Mouse (Mus musculus) embryonic facial prominence, embryonic 12.5 days (tissue): ENCODE data around the gene Cog4. TPM values are rescaled to one million over a fixed set of nuclear protein-coding genes. Genes with fewer than 3 reads are reported as not detected.
"Not testable (repeated sequence)": the region's sequence is repeated elsewhere in the genome, so short reads cannot be mapped to it uniquely, and the experiment has no call there.

ENCODE experiments used
- ATAC-seq: fragments of 200-750 bp; cut with Nextera tagmentation; 2 replicates; pipeline ENCODE4 v1.8.0; 2017; ENCODE audit not compliant: insufficient number of reproducible peaks, insufficient read depth, low FRiP score, low TSS enrichment
- H3K27ac ChIP-seq: fragments of 300-500 bp; sonication (generic); 2 replicates; pipeline ENCODE4 v1.5.1; 2016; ENCODE audit warnings: mild to moderate bottlenecking
- H3K27me3 ChIP-seq: fragments of 300-500 bp; sonication (generic); 2 replicates; pipeline ENCODE4 v1.6.1; 2016; ENCODE audit warnings: mild to moderate bottlenecking, moderate library complexity
- H3K36me3 ChIP-seq: fragments of 300-500 bp; sonication (generic); 2 replicates; pipeline ENCODE4 v1.6.1; 2016; ENCODE audit warnings: mild to moderate bottlenecking
- H3K4me1 ChIP-seq: fragments of 300-500 bp; sonication (generic); 2 replicates; pipeline ENCODE4 v1.6.1; 2016
- H3K4me2 ChIP-seq: fragments of 300-500 bp; sonication (generic); replicated peaks from 2 replicates; pipeline ENCODE4 v1.6.1; 2016; ENCODE audit warnings: mild to moderate bottlenecking, moderate library complexity
- H3K4me3 ChIP-seq: fragments of 300-500 bp; sonication (generic); 2 replicates; pipeline ENCODE4 v1.5.1; 2016; ENCODE audit warnings: mild to moderate bottlenecking
- H3K9ac ChIP-seq: fragments of 300-500 bp; sonication (generic); 2 replicates; pipeline ENCODE4 v1.6.1; 2016; ENCODE audit warnings: mild to moderate bottlenecking, moderate library complexity
- H3K9me3 ChIP-seq: fragments of 300-500 bp; sonication (generic); 2 replicates; pipeline ENCODE4 v1.6.1; 2016; ENCODE audit warnings: mild to moderate bottlenecking, moderate library complexity
- WGBS: fragments of 180-500 bp; shearing (Covaris S2); methylation state at CpG from one replicate; pipeline ENCODE4 v1.1.7; 2016; 5-methylcytosine and 5-hydroxymethylcytosine counted together
- polyA plus RNA-seq: library from polyadenylated mRNA; unstranded; fragments of >200 nt; fragmentation: Nextera tagmentation; extraction: Ambion mirVana; gene quantifications from 2 replicates; pipeline ENCODE4 v1.2.1, GENCODE M21; 2016

Cog4 gene
- polyA plus RNA-seq, 1 experiment from 2014 or later, result 85.5 TPM

DNA sequence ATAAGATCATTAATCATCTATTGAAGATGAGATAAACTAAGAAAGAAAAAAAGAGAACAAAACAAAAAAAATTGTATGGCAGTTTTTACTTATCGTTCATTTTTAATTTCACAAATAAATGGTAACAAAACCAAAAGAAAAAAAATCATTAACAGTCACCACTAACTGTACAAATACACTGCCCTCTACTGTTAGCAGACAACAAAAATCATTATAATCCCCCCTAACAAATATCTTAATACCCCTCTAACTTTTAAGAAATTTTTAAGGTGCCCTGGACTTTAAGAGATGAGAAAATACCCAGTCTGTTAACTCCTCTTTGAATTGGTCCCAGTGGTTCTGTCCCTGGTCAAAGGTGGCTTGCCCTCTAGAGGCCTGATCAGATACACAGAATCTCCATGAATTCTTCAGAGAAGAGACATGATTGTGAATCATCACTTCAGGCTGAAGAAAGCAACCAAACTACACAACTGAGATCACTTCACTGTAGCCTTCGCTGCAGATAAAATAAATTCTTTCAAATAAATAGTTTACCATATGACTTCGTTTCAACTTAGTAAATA lies 4.3 kb upstream of the Cog4 start:
- WGBS, result 95% methylated on average over 3 of the region's 3 CpGs
- no peaks in the 10 kb centered on the region for H3K27me3 ChIP-seq
- no peak overlapping the region for H3K9ac ChIP-seq
- no peak for ATAC-seq
- H3K4me3 ChIP-seq, result no peak overlapping the region
- no peak overlapping the region for H3K4me2 ChIP-seq
- no peak overlapping the region for H3K27ac ChIP-seq
- H3K36me3 ChIP-seq, result peaks cover 73% of the 10 kb centered on the region
- H3K9me3 ChIP-seq, result no peaks in the 10 kb centered on the region
- peaks cover 14% of the 10 kb centered on the region for H3K4me1 ChIP-seq

DNA sequence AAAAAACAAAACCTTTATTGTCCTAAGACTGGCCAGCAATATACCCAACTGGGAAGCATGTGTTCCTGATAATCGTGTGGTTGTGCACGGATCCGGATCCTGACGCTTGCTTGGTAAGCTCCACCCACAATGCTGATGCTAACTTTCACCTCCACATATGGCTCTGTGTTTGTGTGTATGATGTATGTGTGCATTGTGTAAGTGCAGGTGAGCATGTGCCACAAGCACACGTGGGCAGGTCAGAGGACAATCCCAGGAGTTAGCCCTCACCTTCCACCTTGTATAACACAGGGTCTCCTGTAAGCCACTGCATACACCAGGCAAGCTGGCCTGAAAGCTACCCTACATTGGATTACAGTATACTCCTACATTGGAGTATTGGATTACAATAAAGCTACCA lies 3.2 kb upstream of the Cog4 start:
- no peak overlapping the region for H3K4me2 ChIP-seq
- 70% methylated on average over 5 of the region's 5 CpGs for WGBS
- no peak overlapping the region for H3K27ac ChIP-seq
- no peaks in the 10 kb centered on the region for H3K9me3 ChIP-seq
- H3K9ac ChIP-seq, result no peak overlapping the region
- H3K4me3 ChIP-seq, result no peak overlapping the region
- no peaks in the 10 kb centered on the region for H3K27me3 ChIP-seq
- no peak for ATAC-seq
- H3K36me3 ChIP-seq, result peaks cover 62% of the 10 kb centered on the region
- peaks cover 21% of the 10 kb centered on the region for H3K4me1 ChIP-seq

GRCm38 (mm10) chr8:110844941-110845340 lies 1.5 kb upstream of the Cog4 start:
- Histone ChIP-seq H3K9ac (no peak overlapping the region), H3K9me3 (no peaks in the 10 kb centered on the region), H3K27ac (no peak overlapping the region), H3K4me3 (peak overlapping the region; percentile 90; the same call in 1 of the 2 replicates), H3K36me3 (peaks cover 47% of the 10 kb centered on the region), H3K4me1 (peaks cover 22% of the 10 kb centered on the region), H3K4me2 (peak overlapping the region; percentile 70), H3K27me3 (no peaks in the 10 kb centered on the region)
- ATAC-seq, result no peak
- WGBS, result 74% methylated on average over 3 of the region's 3 CpGs

DNA sequence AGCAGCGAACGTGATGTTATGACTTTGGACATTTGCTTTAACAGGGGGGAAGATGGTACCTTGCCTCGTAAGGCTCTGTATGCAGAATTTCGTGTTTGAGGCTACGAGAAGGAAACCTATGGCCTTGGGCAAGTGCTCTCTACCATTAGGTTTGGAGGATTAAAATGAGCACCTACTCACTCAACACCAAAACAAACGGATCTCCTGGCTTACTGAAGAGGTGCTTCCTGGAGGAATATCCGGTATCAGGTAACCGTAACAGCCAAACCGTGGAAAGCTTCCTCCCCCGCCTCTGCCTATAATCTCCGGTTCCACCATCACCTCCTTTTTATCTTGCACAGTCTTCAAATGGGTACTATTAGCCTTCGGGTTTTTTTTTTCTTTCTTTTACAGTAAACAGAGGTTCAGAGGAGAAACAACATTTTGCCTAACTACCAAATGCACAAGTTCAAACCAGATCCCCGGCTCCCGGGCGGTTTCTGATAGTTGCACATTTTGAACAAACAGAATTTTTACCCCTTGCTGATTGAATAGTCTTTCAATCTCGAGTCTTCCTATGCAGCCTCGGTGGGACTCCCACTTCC lies 487 bp upstream of the Cog4 start:
- Histone ChIP-seq H3K27ac (peak overlapping the region; percentile 93), H3K4me2 (peak overlapping the region; percentile 70), H3K9ac (peak overlapping the region; percentile 89), H3K4me3 (peak overlapping the region; percentile 90), H3K9me3 (no peaks in the 10 kb centered on the region), H3K4me1 (peaks cover 22% of the 10 kb centered on the region), H3K27me3 (no peaks in the 10 kb centered on the region), H3K36me3 (peaks cover 47% of the 10 kb centered on the region)
- WGBS, result 8% methylated on average over 17 of the region's 17 CpGs
- ATAC-seq, result no peak

GRCm38 (mm10) chr8:110847171-110847549 lies 760 bp downstream of the Cog4 start:
- Histone ChIP-seq H3K27me3 (no peaks in the 10 kb centered on the region), H3K4me2 (peak overlapping the region; percentile 70), H3K9me3 (no peaks in the 10 kb centered on the region), H3K4me3 (peak overlapping the region; percentile 90), H3K36me3 (peaks cover 50% of the 10 kb centered on the region), H3K27ac (peak overlapping the region; percentile 93; the same call in 1 of the 2 replicates), H3K4me1 (peaks cover 22% of the 10 kb centered on the region), H3K9ac (peak overlapping the region; percentile 89)
- ATAC-seq, result 0 out of 2 replicates have a peak, but pooled peaks have one; percentile 52
- 3% methylated on average over 13 of the region's 13 CpGs for WGBS

DNA sequence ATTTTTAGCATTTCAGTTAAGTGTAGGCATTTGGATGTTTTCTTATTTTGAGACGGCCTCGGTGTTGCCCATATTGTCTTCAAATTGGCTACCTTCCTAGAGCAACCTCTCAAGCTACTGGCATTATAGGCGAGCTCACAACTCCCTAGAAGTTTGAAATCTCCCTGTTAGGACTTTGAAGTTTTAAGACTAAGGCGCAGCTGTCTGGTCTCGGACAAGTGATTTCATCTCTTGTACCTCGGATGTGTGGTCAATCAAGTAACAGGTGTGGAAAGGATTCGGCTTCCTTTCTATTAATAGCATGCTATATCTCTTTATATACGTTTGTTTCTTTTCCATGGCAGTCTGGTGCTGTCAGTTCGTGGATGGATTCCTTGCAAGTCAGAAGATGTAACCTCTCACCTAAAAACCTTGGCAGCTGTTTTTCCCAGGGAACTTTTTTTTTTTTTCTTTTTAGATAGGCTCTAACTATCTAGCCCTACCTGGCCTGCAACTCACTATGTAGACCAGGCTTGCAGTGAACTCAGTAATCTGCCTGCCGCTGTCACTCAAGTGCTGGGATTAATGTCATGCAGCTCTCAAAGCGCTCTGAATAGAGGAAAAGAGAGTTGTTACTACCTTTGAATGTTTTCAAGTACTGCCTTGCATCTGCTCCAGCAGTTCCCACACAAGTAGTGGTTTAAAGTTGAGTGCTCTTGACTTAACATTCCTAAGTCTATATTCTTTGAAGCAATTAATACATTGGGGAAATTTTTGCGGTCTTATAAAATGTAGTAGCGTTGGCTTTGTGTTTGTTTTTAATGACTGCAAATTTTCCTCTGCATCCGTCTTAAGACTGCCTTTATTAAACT lies 1.5 kb downstream of the Cog4 start:
- H3K9ac ChIP-seq, result peak overlapping the region; percentile 89
- peak overlapping the region; percentile 90 for H3K4me3 ChIP-seq
- no peak overlapping the region for H3K27ac ChIP-seq
- H3K9me3 ChIP-seq, result no peaks in the 10 kb centered on the region
- no peaks in the 10 kb centered on the region for H3K27me3 ChIP-seq
- H3K4me2 ChIP-seq, result peak overlapping the region; percentile 70
- ATAC-seq, result no peak
- 64% methylated on average over 14 of the region's 14 CpGs for WGBS
- peaks cover 22% of the 10 kb centered on the region for H3K4me1 ChIP-seq
- H3K36me3 ChIP-seq, result peaks cover 50% of the 10 kb centered on the region

DNA sequence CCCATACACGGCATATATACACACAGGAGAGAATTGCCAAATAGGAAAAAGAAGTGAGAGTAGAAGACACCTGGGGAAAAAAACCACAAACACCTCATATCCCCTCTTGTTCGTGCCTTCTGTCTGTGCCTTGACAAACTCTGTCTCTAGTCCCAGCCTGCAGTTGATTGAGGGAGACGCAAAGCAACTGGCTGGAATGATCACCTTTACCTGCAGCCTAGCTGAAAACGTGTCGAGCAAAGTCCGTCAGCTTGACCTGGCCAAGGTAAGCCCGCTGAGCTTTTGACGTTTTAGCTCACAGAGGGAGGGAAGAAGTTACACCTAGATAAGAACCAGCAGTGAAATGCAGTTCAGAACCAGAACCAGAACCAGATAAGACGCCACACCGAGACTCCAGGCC lies 4.8 kb downstream of the Cog4 start:
- WGBS, result 91% methylated on average over 10 of the region's 10 CpGs
- no peak overlapping the region for H3K27ac ChIP-seq
- no peaks in the 10 kb centered on the region for H3K27me3 ChIP-seq
- no peak overlapping the region for H3K4me3 ChIP-seq
- ATAC-seq, result no peak
- H3K36me3 ChIP-seq, result peaks cover 58% of the 10 kb centered on the region
- no peak overlapping the region for H3K4me2 ChIP-seq
- no peaks in the 10 kb centered on the region for H3K9me3 ChIP-seq
- H3K4me1 ChIP-seq, result peaks cover 8% of the 10 kb centered on the region
- no peak overlapping the region for H3K9ac ChIP-seq

DNA sequence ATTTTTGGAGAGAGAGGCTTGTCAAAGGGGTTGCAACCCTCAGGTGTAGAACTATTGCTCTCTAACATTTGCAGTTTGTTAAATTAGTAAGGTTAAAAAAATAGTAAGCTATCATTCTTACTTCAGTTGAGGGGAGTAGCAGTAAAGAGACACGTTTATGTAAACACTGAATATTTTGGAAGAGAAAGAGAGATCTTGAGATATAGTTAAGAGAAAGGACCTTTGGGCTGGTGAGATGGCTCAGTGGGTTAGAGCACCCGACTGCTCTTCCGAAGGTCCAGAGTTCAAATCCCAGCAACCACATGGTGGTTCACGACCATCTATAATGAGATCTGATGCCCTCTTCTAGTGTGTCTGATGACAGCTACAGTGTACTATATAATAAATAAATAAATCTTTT lies 9.7 kb downstream of the Cog4 start:
- WGBS, result 97% methylated on average over 4 of the region's 4 CpGs
- ATAC-seq, H3K4me1 ChIP-seq, H3K9me3 ChIP-seq, H3K27me3 ChIP-seq, H3K9ac ChIP-seq, H3K4me2 ChIP-seq, H3K27ac ChIP-seq, H3K4me3 ChIP-seq: not testable (repeated sequence)
- H3K36me3 ChIP-seq, result peaks cover 85% of the 10 kb centered on the region

DNA sequence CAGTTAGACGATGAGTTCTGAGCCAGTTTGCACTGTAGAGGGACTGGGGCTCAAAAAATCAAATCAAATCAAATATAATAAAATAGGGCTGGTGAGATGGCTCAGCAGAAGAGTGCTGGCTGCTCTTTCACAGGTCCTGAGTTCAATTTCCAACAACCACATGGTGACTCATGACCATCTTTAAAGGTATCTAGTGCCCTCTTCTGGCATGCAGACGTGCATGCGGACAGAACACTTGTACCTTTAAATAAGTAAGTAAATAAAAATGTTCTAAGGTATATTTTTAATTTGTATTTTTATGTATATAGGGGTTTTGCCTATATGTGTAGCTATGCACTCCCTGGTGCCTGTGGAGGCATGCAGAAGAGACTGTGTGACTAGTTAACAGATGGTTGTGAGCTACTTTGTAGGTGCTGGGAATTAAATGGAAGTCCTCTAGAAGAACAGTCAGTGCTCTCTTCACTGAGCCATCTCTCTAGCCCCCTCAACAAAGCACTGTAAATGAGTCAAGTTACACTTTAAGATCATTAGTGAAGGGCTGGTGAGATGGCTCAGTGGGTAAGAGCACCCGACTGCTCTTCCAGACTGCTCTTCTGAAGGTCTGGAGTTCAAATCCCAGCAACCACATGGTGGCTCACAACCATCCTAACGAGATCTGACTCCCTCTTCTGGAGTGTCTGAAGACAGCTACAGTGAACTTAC lies 10.5 kb downstream of the Cog4 start:
- peaks cover 82% of the 10 kb centered on the region for H3K36me3 ChIP-seq

GRCm38 (mm10) chr8:110859651-110860501 lies 13.5 kb downstream of the Cog4 start:
- no peaks in the 10 kb centered on the region for H3K27me3 ChIP-seq
- no peak for ATAC-seq
- H3K9me3 ChIP-seq, result no peaks in the 10 kb centered on the region
- no peak overlapping the region for H3K4me2 ChIP-seq
- peaks cover 86% of the 10 kb centered on the region for H3K36me3 ChIP-seq
- no peak overlapping the region for H3K4me3 ChIP-seq
- WGBS, result 84% methylated on average over 7 of the region's 7 CpGs
- no peak overlapping the region for H3K9ac ChIP-seq
- H3K4me1 ChIP-seq, result no peaks in the 10 kb centered on the region
- no peak overlapping the region for H3K27ac ChIP-seq

More for the DNA sequence above, 10.5 kb downstream of the Cog4 start:
- H3K4me2 ChIP-seq, result no peak overlapping the region
- no peak overlapping the region for H3K27ac ChIP-seq
- no peak overlapping the region for H3K4me3 ChIP-seq
- H3K9me3 ChIP-seq, result no peaks in the 10 kb centered on the region
- ATAC-seq, result no peak
- H3K4me1 ChIP-seq, result no peaks in the 10 kb centered on the region
- no peaks in the 10 kb centered on the region for H3K27me3 ChIP-seq
- H3K9ac ChIP-seq, result no peak overlapping the region
- WGBS, result 90% methylated on average over 5 of the region's 5 CpGs
